Mouse (Mus musculus): Measurements from ENCODE around the gene Triml2. TPM values are rescaled to one million over a fixed set of nuclear protein-coding genes. Genes with fewer than 3 reads are reported as not detected.

Triml2 gene
- not detected in 2 replicates for polyA plus RNA-seq (2015; fragmentation: Nextera tagmentation; extraction: Ambion mirVana)

GRCm38 (mm10) chr8:43180054-43180690 lies at the start of gene Triml2:
Gene Triml2, plus strand, starts transcription at chr8:43180541.
- H3K27ac ChIP-seq (ENCODE audit: low read length) = no peak within 1 kb of the TSS
- ATAC-seq (replicated peaks; ENCODE audit: extremely low read depth, insufficient read depth, low FRiP score) = no peak

GRCm38 (mm10) chr8:43141386-43141785 lies 39.0 kb upstream of the Triml2 start, which contains the start of gene Triml1:
Gene Triml1, minus strand, starts transcription at chr8:43141486.
- no peak within 1 kb of the TSS for H3K4me3 ChIP-seq (ENCODE audit: low read length)
- WGBS = 73% methylated on average over 2 of the region's 2 CpGs

More at GRCm38 (mm10) chr8:43180054-43180690, at the start of gene Triml2:
- Histone ChIP-seq H3K36me3 (ENCODE audit: control insufficient read depth, insufficient read depth) (no peaks in the 10 kb centered on the region), H3K4me2 (ENCODE audit: low read depth, low read length) (no peak within 1 kb of the TSS), H3K27me3 (ENCODE audit: control insufficient read depth, insufficient read depth, low read length) (no peaks in the 10 kb centered on the region), H3K9me3 (replicated peaks; ENCODE audit: control insufficient read depth, low read length) (peaks cover 3% of the 10 kb centered on the region; the same call in 1 of the 2 replicates), H3K4me3 (ENCODE audit: low read length) (no peak within 1 kb of the TSS), H3K4me1 (ENCODE audit: control insufficient read depth, insufficient read depth, low read length) (no peaks in the 10 kb centered on the region), H3K9ac (ENCODE audit: low read length) (no peak within 1 kb of the TSS)
- WGBS = 85% methylated on average over 13 of the region's 13 CpGs

GRCm38 (mm10) chr8:43149307-43149706 lies 31.0 kb upstream of the Triml2 start:
- WGBS = 81% methylated on average over 9 of the region's 9 CpGs
- Histone ChIP-seq H3K4me1 (ENCODE audit: control insufficient read depth, insufficient read depth, low read length) (no peaks in the 10 kb centered on the region), H3K27ac (ENCODE audit: low read length) (no peak overlapping the region), H3K9me3 (replicated peaks; ENCODE audit: control insufficient read depth, low read length) (no peaks in the 10 kb centered on the region), H3K36me3 (ENCODE audit: control insufficient read depth, insufficient read depth) (no peaks in the 10 kb centered on the region), H3K4me2 (ENCODE audit: low read depth, low read length) (no peak overlapping the region), H3K27me3 (ENCODE audit: control insufficient read depth, insufficient read depth, low read length) (no peaks in the 10 kb centered on the region), H3K9ac (ENCODE audit: low read length) (no peak overlapping the region), H3K4me3 (ENCODE audit: low read length) (no peak overlapping the region)
- ATAC-seq (replicated peaks; ENCODE audit: extremely low read depth, insufficient read depth, low FRiP score) = no peak

More at GRCm38 (mm10) chr8:43141386-43141785, 39.0 kb upstream of the Triml2 start, which contains the start of gene Triml1:
- no peak within 1 kb of the TSS for H3K27ac ChIP-seq (ENCODE audit: low read length)
- no peak for ATAC-seq (replicated peaks; ENCODE audit: extremely low read depth, insufficient read depth, low FRiP score)
- no peaks in the 10 kb centered on the region for H3K9me3 ChIP-seq (replicated peaks; ENCODE audit: control insufficient read depth, low read length)
- H3K27me3 ChIP-seq (ENCODE audit: control insufficient read depth, insufficient read depth, low read length) = no peaks in the 10 kb centered on the region
- no peak within 1 kb of the TSS for H3K4me2 ChIP-seq (ENCODE audit: low read depth, low read length)
- no peaks in the 10 kb centered on the region for H3K36me3 ChIP-seq (ENCODE audit: control insufficient read depth, insufficient read depth)
- no peak within 1 kb of the TSS for H3K9ac ChIP-seq (ENCODE audit: low read length)
- no peaks in the 10 kb centered on the region for H3K4me1 ChIP-seq (ENCODE audit: control insufficient read depth, insufficient read depth, low read length)

- H3K4me3 ChIP-seq (ENCODE audit: low read length) = no peak overlapping the region
- H3K9me3 ChIP-seq (replicated peaks; ENCODE audit: control insufficient read depth, low read length) = no peaks in the 10 kb centered on the region
- 68% methylated on average over 11 of the region's 11 CpGs for WGBS
Observed at GRCm38 (mm10) chr8:43163255-43163654, 17.1 kb upstream of the Triml2 start.

GRCm38 (mm10) chr8:43164453-43164852 lies 15.9 kb upstream of the Triml2 start:
- no peak overlapping the region for H3K4me2 ChIP-seq (ENCODE audit: low read depth, low read length)
- H3K27me3 ChIP-seq (ENCODE audit: control insufficient read depth, insufficient read depth, low read length) = no peaks in the 10 kb centered on the region
- no peak overlapping the region for H3K4me3 ChIP-seq (ENCODE audit: low read length)
- 75% methylated on average over 3 of the region's 3 CpGs for WGBS
- H3K27ac ChIP-seq (ENCODE audit: low read length) = no peak overlapping the region
- ATAC-seq (replicated peaks; ENCODE audit: extremely low read depth, insufficient read depth, low FRiP score) = no peak
- H3K36me3 ChIP-seq (ENCODE audit: control insufficient read depth, insufficient read depth) = no peaks in the 10 kb centered on the region
- H3K9me3 ChIP-seq (replicated peaks; ENCODE audit: control insufficient read depth, low read length) = no peaks in the 10 kb centered on the region
- no peak overlapping the region for H3K9ac ChIP-seq (ENCODE audit: low read length)
- no peaks in the 10 kb centered on the region for H3K4me1 ChIP-seq (ENCODE audit: control insufficient read depth, insufficient read depth, low read length)

More at GRCm38 (mm10) chr8:43163255-43163654, 17.1 kb upstream of the Triml2 start:
- H3K27ac ChIP-seq (ENCODE audit: low read length) = no peak overlapping the region
- H3K9ac ChIP-seq (ENCODE audit: low read length) = no peak overlapping the region
- no peaks in the 10 kb centered on the region for H3K4me1 ChIP-seq (ENCODE audit: control insufficient read depth, insufficient read depth, low read length)
- H3K4me2 ChIP-seq (ENCODE audit: low read depth, low read length) = no peak overlapping the region
- no peaks in the 10 kb centered on the region for H3K27me3 ChIP-seq (ENCODE audit: control insufficient read depth, insufficient read depth, low read length)
- H3K36me3 ChIP-seq (ENCODE audit: control insufficient read depth, insufficient read depth) = no peaks in the 10 kb centered on the region
- ATAC-seq (replicated peaks; ENCODE audit: extremely low read depth, insufficient read depth, low FRiP score) = no peak

GRCm38 (mm10) chr8:43168083-43168482 lies 12.3 kb upstream of the Triml2 start:
- Histone ChIP-seq H3K27me3 (ENCODE audit: control insufficient read depth, insufficient read depth, low read length) (no peaks in the 10 kb centered on the region), H3K4me1 (ENCODE audit: control insufficient read depth, insufficient read depth, low read length) (no peaks in the 10 kb centered on the region), H3K27ac (ENCODE audit: low read length) (no peak overlapping the region), H3K4me3 (ENCODE audit: low read length) (no peak overlapping the region), H3K36me3 (ENCODE audit: control insufficient read depth, insufficient read depth) (no peaks in the 10 kb centered on the region), H3K9ac (ENCODE audit: low read length) (no peak overlapping the region), H3K4me2 (ENCODE audit: low read depth, low read length) (no peak overlapping the region), H3K9me3 (replicated peaks; ENCODE audit: control insufficient read depth, low read length) (no peaks in the 10 kb centered on the region)
- WGBS = 82% methylated on average over 4 of the region's 4 CpGs
- no peak for ATAC-seq (replicated peaks; ENCODE audit: extremely low read depth, insufficient read depth, low FRiP score)

GRCm38 (mm10) chr8:43169249-43169755 lies 11.0 kb upstream of the Triml2 start:
- ATAC-seq (replicated peaks; ENCODE audit: extremely low read depth, insufficient read depth, low FRiP score) = no peak
- Histone ChIP-seq H3K4me3 (ENCODE audit: low read length) (no peak overlapping the region), H3K9me3 (replicated peaks; ENCODE audit: control insufficient read depth, low read length) (no peaks in the 10 kb centered on the region), H3K4me1 (ENCODE audit: control insufficient read depth, insufficient read depth, low read length) (no peaks in the 10 kb centered on the region), H3K9ac (ENCODE audit: low read length) (no peak overlapping the region), H3K4me2 (ENCODE audit: low read depth, low read length) (no peak overlapping the region), H3K27ac (ENCODE audit: low read length) (no peak overlapping the region), H3K27me3 (ENCODE audit: control insufficient read depth, insufficient read depth, low read length) (no peaks in the 10 kb centered on the region), H3K36me3 (ENCODE audit: control insufficient read depth, insufficient read depth) (no peaks in the 10 kb centered on the region)
- WGBS = 73% methylated on average over 6 of the region's 6 CpGs

- ATAC-seq (replicated peaks; ENCODE audit: extremely low read depth, insufficient read depth, low FRiP score) = no peak
Observed at GRCm38 (mm10) chr8:43176766-43177486, 3.4 kb upstream of the Triml2 start.

GRCm38 (mm10) chr8:43178263-43178662 lies 2.1 kb upstream of the Triml2 start:
- Histone ChIP-seq H3K4me1 (ENCODE audit: control insufficient read depth, insufficient read depth, low read length) (no peaks in the 10 kb centered on the region), H3K36me3 (ENCODE audit: control insufficient read depth, insufficient read depth) (no peaks in the 10 kb centered on the region), H3K4me3 (ENCODE audit: low read length) (no peak overlapping the region), H3K9ac (ENCODE audit: low read length) (no peak overlapping the region), H3K9me3 (replicated peaks; ENCODE audit: control insufficient read depth, low read length) (peaks cover 3% of the 10 kb centered on the region; the same call in 1 of the 2 replicates), H3K4me2 (ENCODE audit: low read depth, low read length) (no peak overlapping the region), H3K27me3 (ENCODE audit: control insufficient read depth, insufficient read depth, low read length) (no peaks in the 10 kb centered on the region), H3K27ac (ENCODE audit: low read length) (no peak overlapping the region)
- WGBS = 57% methylated on average over 3 of the region's 3 CpGs
- ATAC-seq (replicated peaks; ENCODE audit: extremely low read depth, insufficient read depth, low FRiP score) = no peak

More at GRCm38 (mm10) chr8:43176766-43177486, 3.4 kb upstream of the Triml2 start:
- Histone ChIP-seq H3K27me3 (ENCODE audit: control insufficient read depth, insufficient read depth, low read length) (no peaks in the 10 kb centered on the region), H3K9me3 (replicated peaks; ENCODE audit: control insufficient read depth, low read length) (peaks cover 3% of the 10 kb centered on the region; the same call in 1 of the 2 replicates), H3K27ac (ENCODE audit: low read length) (no peak overlapping the region), H3K36me3 (ENCODE audit: control insufficient read depth, insufficient read depth) (no peaks in the 10 kb centered on the region), H3K9ac (ENCODE audit: low read length) (no peak overlapping the region), H3K4me2 (ENCODE audit: low read depth, low read length) (no peak overlapping the region), H3K4me3 (ENCODE audit: low read length) (no peak overlapping the region), H3K4me1 (ENCODE audit: control insufficient read depth, insufficient read depth, low read length) (no peaks in the 10 kb centered on the region)
- 87% methylated on average over 6 of the region's 6 CpGs for WGBS

Measured in heart, embryonic 16.5 days (tissue).